ENCODE assay signal across 9 mouse cellular contexts in genomic region chr2:27983884-27984283, GRCm38 (mm10).
A peak's percentile ranks its signal among the peaks of the same experiment; 100 is the strongest.
DNase-seq lines count a peak whose midpoint lies in the region; ATAC-seq and TF ChIP-seq lines count a peak whose summit lies in the region.
"Had no signal": no experiment of that assay in that cellular context is flagged by ENCODE, and none has a peak within 500 bp of the region (broad histone marks: within the 10 kb centered on the region; RNA-seq: fewer than 3 reads in every experiment).

No protein-coding gene starts in this region.

- no peak overlapping the region for H3K4me3 ChIP-seq in forebrain, postnatal 0 days (ENCODE audit: low read depth, low read length)
- H3K4me3 ChIP-seq in forebrain, embryonic 13.5 days: no peak overlapping the region
- no peak overlapping the region for H3K4me3 ChIP-seq in liver, embryonic 14.5 days (ENCODE audit: insufficient read depth in 1 of 2, low read depth in 2 of 2, low read length in 2 of 2)
- H3K4me3 ChIP-seq: myocyte had no signal

- WGBS in forebrain, postnatal 0 days: 58% methylated on average over 3 of the region's 3 CpGs
- WGBS in forebrain, embryonic 13.5 days: 49% methylated on average over 3 of the region's 3 CpGs
- 25% methylated on average over 3 of the region's 3 CpGs for WGBS in liver, embryonic 14.5 days (ENCODE audit: insufficient replicate concordance)

- H3K27ac ChIP-seq in forebrain, postnatal 0 days (ENCODE audit: low read depth, low read length): no peak overlapping the region
- no peak overlapping the region for H3K27ac ChIP-seq in forebrain, embryonic 13.5 days
- peak overlapping the region; percentile 91 for H3K27ac ChIP-seq in liver, embryonic 14.5 days

- no peaks in the 10 kb centered on the region for H3K27me3 ChIP-seq in forebrain, postnatal 0 days (ENCODE audit: insufficient read depth, low read length)
- H3K27me3 ChIP-seq in forebrain, embryonic 13.5 days: no peaks in the 10 kb centered on the region
- H3K27me3 ChIP-seq in liver, embryonic 14.5 days (ENCODE audit: control insufficient read depth, insufficient read depth, low read length): no peaks in the 10 kb centered on the region

- H3K4me2 ChIP-seq in forebrain, postnatal 0 days (ENCODE audit: low read depth): no peak overlapping the region
- H3K4me2 ChIP-seq in forebrain, embryonic 13.5 days: no peak overlapping the region
- peak overlapping the region; percentile 11; the same call in 1 of the 2 replicates for H3K4me2 ChIP-seq in liver, embryonic 14.5 days (ENCODE audit: low read depth)

- peak; percentile 66 for TF ChIP-seq EP300 in liver, embryonic 14.5 days (IDR thresholded peaks at IDR 0.05; ENCODE audit: low read depth)

- peak; percentile 61 for TF ChIP-seq CTCF in forebrain, postnatal 0 days (IDR thresholded peaks at IDR 0.05; ENCODE audit: low read depth)
- TF ChIP-seq CTCF in liver, embryonic 14.5 days (IDR thresholded peaks at IDR 0.05; ENCODE audit: low read depth): peak; percentile 98

- DNase-seq in forebrain, postnatal 0 days: no peak
- peak; percentile 68 for DNase-seq in right cerebral cortex, adult 18-20 months
- no peak for DNase-seq in right cerebral cortex, postnatal 25 days
- DNase-seq in cerebellum, adult 9-11 months: peak; percentile 68
- peak; percentile 53 for DNase-seq in heart, postnatal 4 days
- DNase-seq in liver, embryonic 14.5 days (ENCODE audit: low read depth in 3 of 3, low spot score in 3 of 3): peak; percentile 63 to 65 (median 65)
- DNase-seq in spleen, postnatal 10 days (ENCODE audit: low spot score in 2 of 2): peak; percentile 37 to 68

- no peaks in the 10 kb centered on the region for H3K4me1 ChIP-seq in forebrain, postnatal 0 days (ENCODE audit: insufficient read depth)
- H3K4me1 ChIP-seq in forebrain, embryonic 13.5 days: no peaks in the 10 kb centered on the region
- H3K4me1 ChIP-seq in liver, embryonic 14.5 days (replicated peaks; ENCODE audit: control insufficient read depth in 2 of 2, insufficient read depth in 2 of 2, low read length in 1 of 2): peaks cover 69 to 91% of the 10 kb centered on the region in 2 experiments

- H3K9ac ChIP-seq in forebrain, postnatal 0 days: no peak overlapping the region
- H3K9ac ChIP-seq in forebrain, embryonic 13.5 days: no peak overlapping the region
- H3K9ac ChIP-seq in liver, embryonic 14.5 days (replicated peaks): peak overlapping the region; percentile 64

- ATAC-seq in forebrain, postnatal 0 days: no peak
- ATAC-seq in forebrain, embryonic 13.5 days: no peak
- peak; percentile 25; the same call in 1 of the 2 replicates for ATAC-seq in liver, embryonic 14.5 days (ENCODE audit: insufficient read depth)

- H3K9me3 ChIP-seq in forebrain, postnatal 0 days (ENCODE audit: low read length): no peaks in the 10 kb centered on the region
- no peaks in the 10 kb centered on the region for H3K9me3 ChIP-seq in forebrain, embryonic 13.5 days (replicated peaks)
- no peaks in the 10 kb centered on the region for H3K9me3 ChIP-seq in liver, embryonic 14.5 days (ENCODE audit: control insufficient read depth, low read length)

- H3K36me3 ChIP-seq in forebrain, postnatal 0 days (ENCODE audit: insufficient read depth): no peaks in the 10 kb centered on the region
- no peaks in the 10 kb centered on the region for H3K36me3 ChIP-seq in forebrain, embryonic 13.5 days (ENCODE audit: poor library complexity, severe bottlenecking)
- no peaks in the 10 kb centered on the region for H3K36me3 ChIP-seq in liver, embryonic 14.5 days (replicated peaks; ENCODE audit: control insufficient read depth, insufficient read depth, low read depth)

Comparison
In these comparisons a context has a peak if more than half of its experiments do, and no peak if none do; other contexts are left out.
1. DNase-seq: peak in right cerebral cortex, adult 18-20 months (single experiment), cerebellum, adult 9-11 months (single experiment), heart, postnatal 4 days (single experiment), liver, embryonic 14.5 days (3 of 3) and spleen, postnatal 10 days (2 of 2); none in forebrain, postnatal 0 days (single experiment) and right cerebral cortex, postnatal 25 days (single experiment).